Mouse (Mus musculus): ENCODE data around the gene Cd63. TPM values are rescaled to one million over a fixed set of nuclear protein-coding genes. Genes with fewer than 3 reads are reported as not detected.

Gene Cd63
- polyA plus RNA-seq, 1 experiment from 2014 or later = 216 TPM

GRCm38 (mm10) chr10:128889846-128890245 lies 10.9 kb upstream of the Cd63 start:
- H3K9me3 ChIP-seq (ENCODE audit: control insufficient read depth, low read length) = no peaks in the 10 kb centered on the region
- peak overlapping the region; percentile 80 for H3K4me3 ChIP-seq (ENCODE audit: low read depth, low read length)
- peak overlapping the region; percentile 82; the same call in 1 of the 2 replicates for H3K9ac ChIP-seq (ENCODE audit: low read depth, low read length)
- H3K27me3 ChIP-seq (ENCODE audit: control insufficient read depth, insufficient read depth, low read length) = no peaks in the 10 kb centered on the region
- H3K4me1 ChIP-seq (replicated peaks; ENCODE audit: control insufficient read depth, insufficient read depth, low read length) = 0 out of 2 replicates have a peak, but pooled peaks cover 5% of the 10 kb centered on the region
- no peak for DNase-seq (ENCODE audit: low spot score)
- ATAC-seq (ENCODE audit: low FRiP score) = no peak
- WGBS = 19% methylated on average over 1 of the region's 2 CpGs
- peak overlapping the region; percentile 87 for H3K4me2 ChIP-seq (replicated peaks; ENCODE audit: low read depth, low read length)
- H3K27ac ChIP-seq (ENCODE audit: low read depth, low read length) = peak overlapping the region; percentile 86
- H3K36me3 ChIP-seq (ENCODE audit: control insufficient read depth, insufficient read depth, low read length) = no peaks in the 10 kb centered on the region

- Histone ChIP-seq H3K27ac (ENCODE audit: low read depth, low read length) (peak overlapping the region; percentile 86), H3K4me3 (ENCODE audit: low read depth, low read length) (peak overlapping the region; percentile 80), H3K27me3 (ENCODE audit: control insufficient read depth, insufficient read depth, low read length) (no peaks in the 10 kb centered on the region), H3K36me3 (ENCODE audit: control insufficient read depth, insufficient read depth, low read length) (no peaks in the 10 kb centered on the region), H3K9ac (ENCODE audit: low read depth, low read length) (peak overlapping the region; percentile 82), H3K9me3 (ENCODE audit: control insufficient read depth, low read length) (no peaks in the 10 kb centered on the region), H3K4me1 (replicated peaks; ENCODE audit: control insufficient read depth, insufficient read depth, low read length) (0 out of 2 replicates have a peak, but pooled peaks cover 5% of the 10 kb centered on the region), H3K4me2 (replicated peaks; ENCODE audit: low read depth, low read length) (peak overlapping the region; percentile 87)
- DNase-seq (ENCODE audit: low spot score) = peak; percentile 47
- WGBS = under 1% methylated on average over 40 of the region's 40 CpGs
- peak; percentile 28; the same call in 1 of the 2 replicates for ATAC-seq (ENCODE audit: low FRiP score)
Observed at GRCm38 (mm10) chr10:128890383-128891295, 10.2 kb upstream of the Cd63 start.

GRCm38 (mm10) chr10:128891296-128892094 lies 9.3 kb upstream of the Cd63 start, which contains the start of gene Gdf11:
Gene Gdf11, minus strand, starts transcription at chr10:128891718.
- H3K27ac ChIP-seq (ENCODE audit: low read depth, low read length) = peak within 1 kb of the TSS; percentile 86
- peak; percentile 88 for ATAC-seq (ENCODE audit: low FRiP score)
- peak within 1 kb of the TSS; percentile 80 for H3K4me3 ChIP-seq (ENCODE audit: low read depth, low read length)
- peak within 1 kb of the TSS; percentile 87 for H3K4me2 ChIP-seq (replicated peaks; ENCODE audit: low read depth, low read length)
- H3K36me3 ChIP-seq (ENCODE audit: control insufficient read depth, insufficient read depth, low read length) = no peaks in the 10 kb centered on the region
- no peaks in the 10 kb centered on the region for H3K9me3 ChIP-seq (ENCODE audit: control insufficient read depth, low read length)
- WGBS = 1% methylated on average over 49 of the region's 89 CpGs
- H3K9ac ChIP-seq (ENCODE audit: low read depth, low read length) = peak within 1 kb of the TSS; percentile 82
- DNase-seq (ENCODE audit: low spot score) = peak; percentile 87
- H3K27me3 ChIP-seq (ENCODE audit: control insufficient read depth, insufficient read depth, low read length) = peaks cover 7% of the 10 kb centered on the region
- 0 out of 2 replicates have a peak, but pooled peaks cover 5% of the 10 kb centered on the region for H3K4me1 ChIP-seq (replicated peaks; ENCODE audit: control insufficient read depth, insufficient read depth, low read length)

GRCm38 (mm10) chr10:128892246-128892645 lies 8.5 kb upstream of the Cd63 start:
- Histone ChIP-seq H3K4me1 (replicated peaks; ENCODE audit: control insufficient read depth, insufficient read depth, low read length) (0 out of 2 replicates have a peak, but pooled peaks cover 5% of the 10 kb centered on the region), H3K4me3 (ENCODE audit: low read depth, low read length) (peak overlapping the region; percentile 80), H3K9ac (ENCODE audit: low read depth, low read length) (peak overlapping the region; percentile 82), H3K36me3 (ENCODE audit: control insufficient read depth, insufficient read depth, low read length) (no peaks in the 10 kb centered on the region), H3K9me3 (ENCODE audit: control insufficient read depth, low read length) (no peaks in the 10 kb centered on the region), H3K27me3 (ENCODE audit: control insufficient read depth, insufficient read depth, low read length) (peaks cover 12% of the 10 kb centered on the region), H3K27ac (ENCODE audit: low read depth, low read length) (peak overlapping the region; percentile 86), H3K4me2 (replicated peaks; ENCODE audit: low read depth, low read length) (peak overlapping the region; percentile 87)
- ATAC-seq (ENCODE audit: low FRiP score) (peak; percentile 10), DNase-seq (ENCODE audit: low spot score) (no peak)
- WGBS = 2% methylated on average over 9 of the region's 9 CpGs

- peak; percentile 92 for DNase-seq (ENCODE audit: low spot score)
- Histone ChIP-seq H3K9ac (ENCODE audit: low read depth, low read length) (no peak overlapping the region), H3K9me3 (ENCODE audit: control insufficient read depth, low read length) (no peaks in the 10 kb centered on the region), H3K27me3 (ENCODE audit: control insufficient read depth, insufficient read depth, low read length) (peaks cover 12% of the 10 kb centered on the region), H3K4me1 (replicated peaks; ENCODE audit: control insufficient read depth, insufficient read depth, low read length) (0 out of 2 replicates have a peak, but pooled peaks cover under 1% of the 10 kb centered on the region), H3K36me3 (ENCODE audit: control insufficient read depth, insufficient read depth, low read length) (no peaks in the 10 kb centered on the region), H3K27ac (ENCODE audit: low read depth, low read length) (no peak overlapping the region), H3K4me3 (ENCODE audit: low read depth, low read length) (no peak overlapping the region), H3K4me2 (replicated peaks; ENCODE audit: low read depth, low read length) (no peak overlapping the region)
- ATAC-seq (ENCODE audit: low FRiP score) = no peak
- 0% methylated on average over 9 of the region's 9 CpGs for WGBS
Observed at GRCm38 (mm10) chr10:128895437-128895836, 5.4 kb upstream of the Cd63 start.

GRCm38 (mm10) chr10:128895952-128896693 lies 4.7 kb upstream of the Cd63 start:
- H3K4me1 ChIP-seq (replicated peaks; ENCODE audit: control insufficient read depth, insufficient read depth, low read length) = no peaks in the 10 kb centered on the region
- no peak overlapping the region for H3K27ac ChIP-seq (ENCODE audit: low read depth, low read length)
- no peak overlapping the region for H3K9ac ChIP-seq (ENCODE audit: low read depth, low read length)
- H3K9me3 ChIP-seq (ENCODE audit: control insufficient read depth, low read length) = no peaks in the 10 kb centered on the region
- no peak for ATAC-seq (ENCODE audit: low FRiP score)
- H3K4me3 ChIP-seq (ENCODE audit: low read depth, low read length) = no peak overlapping the region
- 5% methylated on average over 17 of the region's 17 CpGs for WGBS
- no peak overlapping the region for H3K4me2 ChIP-seq (replicated peaks; ENCODE audit: low read depth, low read length)
- DNase-seq (ENCODE audit: low spot score) = no peak
- H3K27me3 ChIP-seq (ENCODE audit: control insufficient read depth, insufficient read depth, low read length) = peaks cover 12% of the 10 kb centered on the region
- no peaks in the 10 kb centered on the region for H3K36me3 ChIP-seq (ENCODE audit: control insufficient read depth, insufficient read depth, low read length)

GRCm38 (mm10) chr10:128896807-128897206 lies 4.0 kb upstream of the Cd63 start:
- Histone ChIP-seq H3K27ac (ENCODE audit: low read depth, low read length) (no peak overlapping the region), H3K9ac (ENCODE audit: low read depth, low read length) (no peak overlapping the region), H3K36me3 (ENCODE audit: control insufficient read depth, insufficient read depth, low read length) (no peaks in the 10 kb centered on the region), H3K4me3 (ENCODE audit: low read depth, low read length) (no peak overlapping the region), H3K27me3 (ENCODE audit: control insufficient read depth, insufficient read depth, low read length) (peaks cover 12% of the 10 kb centered on the region), H3K4me1 (replicated peaks; ENCODE audit: control insufficient read depth, insufficient read depth, low read length) (no peaks in the 10 kb centered on the region), H3K9me3 (ENCODE audit: control insufficient read depth, low read length) (no peaks in the 10 kb centered on the region), H3K4me2 (replicated peaks; ENCODE audit: low read depth, low read length) (no peak overlapping the region)
- DNase-seq (ENCODE audit: low spot score) = no peak
- WGBS = 67% methylated on average over 1 of the region's 1 CpGs
- ATAC-seq (ENCODE audit: low FRiP score) = no peak

- Histone ChIP-seq H3K27ac (ENCODE audit: low read depth, low read length) (no peak overlapping the region), H3K36me3 (ENCODE audit: control insufficient read depth, insufficient read depth, low read length) (no peaks in the 10 kb centered on the region), H3K9me3 (ENCODE audit: control insufficient read depth, low read length) (no peaks in the 10 kb centered on the region), H3K27me3 (ENCODE audit: control insufficient read depth, insufficient read depth, low read length) (peaks cover 12% of the 10 kb centered on the region), H3K9ac (ENCODE audit: low read depth, low read length) (no peak overlapping the region), H3K4me1 (replicated peaks; ENCODE audit: control insufficient read depth, insufficient read depth, low read length) (no peaks in the 10 kb centered on the region), H3K4me3 (ENCODE audit: low read depth, low read length) (no peak overlapping the region), H3K4me2 (replicated peaks; ENCODE audit: low read depth, low read length) (no peak overlapping the region)
- no peak for DNase-seq (ENCODE audit: low spot score)
- WGBS = 25% methylated on average over 1 of the region's 1 CpGs
- ATAC-seq (ENCODE audit: low FRiP score) = no peak
Observed at GRCm38 (mm10) chr10:128897501-128897900, 3.3 kb upstream of the Cd63 start.
